Mouse (Mus musculus): ENCODE measurements at regions not wholly inside any gene's neighbourhood (a gene's known extent, or its start where the extent isn't known, plus 50 kb on each side); places are given as distances from the start of the nearest gene placed in this dataset.

GRCm38 (mm10) chr17:9210626-9211025 is 211.2 kb upstream of the Gm17728 start:
- no peaks in the 10 kb centered on the region for H3K27me3 ChIP-seq (replicated peaks)
- H3K9me3 ChIP-seq (replicated peaks; ENCODE audit: low read length): no peaks in the 10 kb centered on the region
- DNase-seq (ENCODE audit: extremely low read depth): no peak
- H3K36me3 ChIP-seq (replicated peaks in 1 of 2; ENCODE audit: control insufficient read depth in 1 of 2, insufficient read depth in 1 of 2, low read length in 1 of 2): no peaks in the 10 kb centered on the region
- dilution Hi-C loops (cut with MboI; ENCODE audit: extremely low pct_ligation_motif_present, extremely low pct_unique_long_range_greater_than_20kb, low sequenced_read_pairs): no loop called here
- no peak overlapping the region for H3K4me2 ChIP-seq (ENCODE audit: insufficient read depth, low read depth, poor library complexity, severe bottlenecking)
- no peaks in the 10 kb centered on the region for H3K4me1 ChIP-seq (ENCODE audit: control insufficient read depth in 1 of 2, insufficient read depth in 2 of 2)
- in situ Hi-C loops (cut with MboI; ENCODE audit: low pct_ligation_motif_present, low pct_unique_long_range_greater_than_20kb, low sequenced_read_pairs): no loop called here
- H3K9ac ChIP-seq (ENCODE audit: insufficient read depth, low read depth): no peak overlapping the region
- TF ChIP-seq SIN3A (IDR thresholded peaks at IDR 0.05; ENCODE audit: low read length) (no peak), NELFE (IDR thresholded peaks at IDR 0.05; ENCODE audit: low read depth, low read length) (no peak), GABPA (IDR thresholded peaks at IDR 0.05; ENCODE audit: insufficient replicate concordance, low read depth, low read length) (no peak), ELF1 (IDR thresholded peaks at IDR 0.05; ENCODE audit: low read depth, low read length) (no peak), TCF12 (IDR thresholded peaks at IDR 0.05; ENCODE audit: low read depth, low read length) (no peak), SMC3 (IDR thresholded peaks at IDR 0.05; ENCODE audit: low read depth, low read length) (no peak), MAZ (IDR thresholded peaks at IDR 0.05; ENCODE audit: low read depth, low read length) (no peak), NRF1 (IDR thresholded peaks at IDR 0.05; ENCODE audit: low read depth, low read length) (no peak), MXI1 (IDR thresholded peaks at IDR 0.05; ENCODE audit: low read depth, low read length) (no peak), MYC (IDR thresholded peaks at IDR 0.05; ENCODE audit: low read depth, low read length) (no peak), POLR2AphosphoS2 (IDR thresholded peaks at IDR 0.05; ENCODE audit: low read depth, low read length) (no peak), JUN (IDR thresholded peaks at IDR 0.05; ENCODE audit: insufficient read depth, low read depth, low read length) (no peak), USF2 (conservative IDR thresholded peaks at IDR 0.05; ENCODE audit: low read depth, low read length) (no peak), ZMIZ1 (IDR thresholded peaks at IDR 0.05; ENCODE audit: low read depth, low read length) (no peak), CTCF (conservative IDR thresholded peaks at IDR 0.05 in 1 of 2, IDR thresholded peaks at IDR 0.05 in 1 of 2; ENCODE audit: low read depth in 2 of 2, low read length in 2 of 2) (no peak), ETS1 (conservative IDR thresholded peaks at IDR 0.05; ENCODE audit: low read depth, low read length) (no peak)
- no peak overlapping the region for H3K4me3 ChIP-seq (replicated peaks in 1 of 3; ENCODE audit: low read depth in 2 of 3, low read length in 2 of 3, poor library complexity in 1 of 3)
- no peak overlapping the region for H3K27ac ChIP-seq (ENCODE audit: insufficient read depth, low read depth)
- H3K79me2 ChIP-seq (replicated peaks; ENCODE audit: control insufficient read depth, extremely low read depth, insufficient read depth, poor library complexity, severe bottlenecking): no peaks in the 10 kb centered on the region

GRCm38 (mm10) chr17:9223097-9223496 is 198.8 kb upstream of the Gm17728 start:
- dilution Hi-C loops (cut with MboI; ENCODE audit: extremely low pct_ligation_motif_present, extremely low pct_unique_long_range_greater_than_20kb, low sequenced_read_pairs) (no loop called here), in situ Hi-C loops (cut with MboI; ENCODE audit: low pct_ligation_motif_present, low pct_unique_long_range_greater_than_20kb, low sequenced_read_pairs) (no loop called here)
- Histone ChIP-seq H3K27me3 (replicated peaks) (no peaks in the 10 kb centered on the region), H3K36me3 (replicated peaks in 1 of 2; ENCODE audit: control insufficient read depth in 1 of 2, insufficient read depth in 1 of 2, low read length in 1 of 2) (no peaks in the 10 kb centered on the region), H3K4me3 (replicated peaks in 1 of 3; ENCODE audit: low read depth in 2 of 3, low read length in 2 of 3, poor library complexity in 1 of 3) (no peak overlapping the region), H3K4me2 (ENCODE audit: insufficient read depth, low read depth, poor library complexity, severe bottlenecking) (no peak overlapping the region), H3K4me1 (ENCODE audit: control insufficient read depth in 1 of 2, insufficient read depth in 2 of 2) (no peaks in the 10 kb centered on the region), H3K9ac (ENCODE audit: insufficient read depth, low read depth) (no peak overlapping the region), H3K79me2 (replicated peaks; ENCODE audit: control insufficient read depth, extremely low read depth, insufficient read depth, poor library complexity, severe bottlenecking) (no peaks in the 10 kb centered on the region), H3K27ac (ENCODE audit: insufficient read depth, low read depth) (no peak overlapping the region), H3K9me3 (replicated peaks; ENCODE audit: low read length) (no peaks in the 10 kb centered on the region)
- DNase-seq (ENCODE audit: extremely low read depth): no peak
- TF ChIP-seq EP300 (IDR thresholded peaks at IDR 0.05; ENCODE audit: low read length): no peak
- no peak for TF ChIP-seq USF2 (conservative IDR thresholded peaks at IDR 0.05; ENCODE audit: low read depth, low read length)
- no peak for TF ChIP-seq E2F4 (IDR thresholded peaks at IDR 0.05; ENCODE audit: insufficient replicate concordance, low read depth, low read length)

Measured in CH12.LX (cell line).